Comparison of ENCODE assay signal across 17 mouse cellular contexts in the genomic region with DNA sequence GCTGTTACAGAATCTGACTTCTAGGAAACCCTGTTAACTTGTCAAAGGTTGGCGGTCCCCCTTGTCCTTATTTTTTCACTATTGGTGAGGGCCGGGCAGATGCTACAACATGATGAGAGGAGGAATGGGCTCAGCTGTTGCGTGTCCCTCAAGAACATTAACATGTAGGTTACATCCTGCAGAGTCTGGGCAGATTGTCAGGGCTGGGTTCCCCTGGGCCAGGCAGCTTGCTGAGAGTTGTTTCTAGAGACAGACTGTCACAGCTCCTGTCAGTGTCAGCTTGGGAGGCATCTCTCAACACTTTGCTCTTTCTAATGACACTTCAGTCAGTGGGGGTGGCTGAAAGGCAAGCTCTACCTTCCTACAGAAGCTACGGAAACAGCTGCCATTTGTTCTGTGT. TPM values are rescaled to one million over a fixed set of nuclear protein-coding genes. Genes with fewer than 3 reads are reported as not detected.
"Had no signal": no experiment of that assay in that cellular context is flagged by ENCODE, and none has a peak within 500 bp of the region (broad histone marks: within the 10 kb centered on the region; RNA-seq: fewer than 3 reads in every experiment).

No protein-coding gene starts in this region.

- H3K9me3 ChIP-seq: limb, embryonic 12.5 days; liver, embryonic 13.5 days; lung, embryonic 15.5 days; megakaryocyte, embryonic 14.5 days; midbrain, embryonic 12.5 days had no signal

- DNase-seq: kidney, adult 11 months; kidney, adult 9 months; kidney, postnatal 10 days; kidney, postnatal 4 days; liver; liver, embryonic 13.5 days; liver, postnatal 0 days; lung, postnatal 14 days; right cerebral cortex, adult 18-20 months; thymus, postnatal 4 days had no signal

- H3K36me3 ChIP-seq: limb, embryonic 12.5 days; liver, embryonic 13.5 days; lung, embryonic 15.5 days; midbrain, embryonic 12.5 days had no signal

- H3K9ac ChIP-seq: limb, embryonic 12.5 days; liver, embryonic 13.5 days; liver, postnatal 0 days; lung, embryonic 15.5 days; midbrain, embryonic 12.5 days had no signal

- H3K4me2 ChIP-seq: limb, embryonic 12.5 days; liver, embryonic 13.5 days; lung, embryonic 15.5 days; midbrain, embryonic 12.5 days had no signal

- H3K27me3 ChIP-seq: limb, embryonic 12.5 days; liver, embryonic 13.5 days; lung, embryonic 15.5 days; midbrain, embryonic 12.5 days had no signal

- H3K4me3 ChIP-seq: left cerebral cortex, adult 2 months; limb, embryonic 12.5 days; liver, embryonic 13.5 days; lung, embryonic 15.5 days; megakaryocyte, embryonic 14.5 days; midbrain, embryonic 12.5 days had no signal

- ATAC-seq: liver, postnatal 0 days had no signal

- H3K4me1 ChIP-seq: limb, embryonic 12.5 days; liver, embryonic 13.5 days; lung, embryonic 15.5 days; megakaryocyte, embryonic 14.5 days had no signal

- H3K27ac ChIP-seq: left cerebral cortex, adult 2 months; limb, embryonic 12.5 days; liver, embryonic 13.5 days; lung, embryonic 15.5 days; macrophage; midbrain, embryonic 12.5 days; stomach, postnatal 0 days had no signal

RNA-seq across cellular contexts. Expression of gene Vwa5b1, which starts 16.2 kb away (rescaled TPM):
- polyA plus RNA-seq: liver, embryonic 13.5 days; liver, postnatal 0 days; macrophage had no signal
